Mouse (Mus musculus) megakaryocyte-erythroid progenitor cell, adult 5 weeks (primary cell): ENCODE data around the gene Gm6367. TPM values are rescaled to one million over a fixed set of nuclear protein-coding genes. Genes with fewer than 3 reads are reported as not detected.

Source experiments
- polyA plus RNA-seq: library from polyadenylated mRNA; stranded (reverse); fragments of >175 nt; gene quantifications from 2 replicates; pipeline ENCODE4 v1.2.3, GENCODE M21; 2012

Gm6367 gene
- polyA plus RNA-seq, result not detected in 2 replicates

GRCm38 (mm10) chr5:94988326-94988725, at the start of gene Gm6367:
Gene Gm6367, plus strand, starts transcription at chr5:94988626.

Other genes with a start within 250 kb of the Gm6367 start
- not detected in 2 replicates for gene Gm3183, start 123.2 kb upstream of the Gm6367 start, polyA plus RNA-seq
- gene Gm7942, start 118.3 kb downstream of the Gm6367 start, polyA plus RNA-seq, result not detected in 2 replicates
- not detected in 2 replicates for gene Gm16513, start 194.0 kb downstream of the Gm6367 start, polyA plus RNA-seq